Mouse (Mus musculus) liver, embryonic 14 days (tissue): Measurements from ENCODE around the gene Gm17720. TPM values are rescaled to one million over a fixed set of nuclear protein-coding genes. Genes with fewer than 3 reads are reported as not detected.

Experiments used
- polyA plus RNA-seq: library from polyadenylated mRNA; depleted of rRNA; stranded (reverse); fragments of >200 nt; gene quantifications from 2 replicates; pipeline ENCODE4 v1.2.3, GENCODE M21; 2012; rRNA removed

Gm17720 gene
- not detected in 2 replicates for polyA plus RNA-seq

GRCm38 (mm10) chr8:110102653-110103052 lies at the start of gene Gm17720:
Gene Gm17720, minus strand, starts transcription at chr8:110102753.

GRCm38 (mm10) chr8:110100907-110101306 lies 1.6 kb downstream of the Gm17720 start, which contains the start of gene Gm21964:
Gene Gm21964, plus strand, starts transcription at chr8:110101207.

DNA sequence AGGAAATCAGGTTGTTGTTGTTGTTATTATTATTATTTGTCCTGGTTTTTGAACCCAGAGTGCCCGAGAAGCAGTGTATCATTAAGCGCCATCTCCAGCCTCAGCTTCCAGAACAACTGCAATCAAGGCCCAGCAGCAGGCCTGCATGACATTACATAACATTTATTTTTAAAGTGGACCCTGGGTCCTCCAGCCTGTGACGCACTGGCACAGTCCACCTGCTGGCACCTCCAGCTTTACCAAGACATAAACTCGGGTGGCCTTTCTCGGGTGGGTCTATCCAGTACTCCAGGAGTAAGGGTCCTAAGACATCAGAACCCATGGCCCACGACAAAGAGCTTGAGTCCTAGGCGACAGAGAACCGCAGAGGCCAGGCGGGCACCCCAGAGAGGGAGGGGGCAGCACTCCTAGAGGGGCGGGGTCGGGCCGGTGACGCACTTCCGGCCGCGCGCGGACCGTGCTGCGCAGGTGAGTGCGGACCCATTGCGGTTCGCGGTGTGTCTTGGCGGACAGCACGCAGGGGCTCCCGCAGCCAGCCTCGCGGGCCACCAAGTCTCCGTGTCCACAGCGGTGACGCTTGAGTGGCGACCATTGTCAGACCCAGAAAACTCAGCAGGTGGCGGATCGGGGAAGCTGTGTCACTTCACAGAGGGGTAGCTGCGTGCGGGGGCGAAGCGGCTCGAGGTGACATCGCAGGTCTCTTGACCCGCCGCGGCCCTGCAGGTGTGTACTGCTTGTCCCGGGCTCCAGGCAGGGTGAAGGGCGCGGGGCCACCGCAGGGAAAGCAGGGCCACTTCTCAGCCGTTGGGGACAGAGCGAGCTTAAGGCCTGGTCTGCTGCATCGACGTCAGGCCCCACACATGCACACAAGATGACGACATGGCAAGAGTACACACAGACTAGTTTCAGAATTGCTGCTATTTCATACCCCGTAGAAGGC lies 23.0 kb downstream of the Gm17720 start, which contains the start of gene Zfp612:
Zfp612 (plus strand) TSS at position 465 of the 940 bp plus-strand sequence.

DNA sequence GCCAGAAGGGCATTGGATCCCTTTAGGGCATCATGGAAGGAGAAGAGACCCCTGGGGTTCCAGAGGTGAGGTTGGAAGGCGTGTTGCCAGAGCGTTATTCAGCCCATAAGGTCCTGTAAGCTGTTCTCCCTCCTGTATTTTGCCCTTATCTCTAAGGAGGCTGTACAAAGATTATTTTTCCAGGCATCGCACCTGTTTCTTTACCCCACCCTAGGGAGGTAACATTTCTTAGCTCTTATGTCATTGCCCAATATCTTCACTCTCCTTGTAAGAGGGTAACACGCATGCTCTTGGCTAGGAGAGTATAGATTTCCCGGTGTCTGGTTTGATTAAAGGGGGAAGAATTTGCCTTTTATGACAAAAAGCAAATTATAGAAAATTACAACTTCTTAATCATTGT lies 62.9 kb downstream of the Gm17720 start, which contains the start of gene Chst4:
Chst4 (minus strand) TSS at position 82 of the 400 bp plus-strand sequence.

Other genes starting within 250 kb of the Gm17720 start
- gene Phlpp2, start 234.2 kb downstream of the Gm17720 start, polyA plus RNA-seq = 5.6 and 7.0 TPM in 2 replicates
- 0.01 and 0.05 TPM in 2 replicates for gene Marveld3, start 140.6 kb downstream of the Gm17720 start, polyA plus RNA-seq
- gene Tat, start 112.3 kb downstream of the Gm17720 start, polyA plus RNA-seq = 0.25 and 0.27 TPM in 2 replicates
- 0.01 TPM in 1 of 2 replicates, not detected in the other for gene Chst4, start 63.0 kb downstream of the Gm17720 start, polyA plus RNA-seq
- 0.40 and 0.43 TPM in 2 replicates for gene Zfp612, start 23.0 kb downstream of the Gm17720 start, polyA plus RNA-seq
- gene Gm21964, start 1.5 kb downstream of the Gm17720 start, polyA plus RNA-seq = not detected in 2 replicates
- not detected in 2 replicates for gene Calb2, start 65.5 kb upstream of the Gm17720 start, polyA plus RNA-seq
- gene Cmtr2, start 112.9 kb upstream of the Gm17720 start, polyA plus RNA-seq = 2.1 and 2.5 TPM in 2 replicates
- 0.07 and 0.09 TPM in 2 replicates for gene Hydin, start 164.2 kb upstream of the Gm17720 start, polyA plus RNA-seq